Mouse (Mus musculus) mesoderm, embryonic 11.5 days (tissue): ENCODE results near the gene Tarsl2.

Experiments
- DNase-seq: peaks from one replicate; pipeline ENCODE4 v3.0.0-alpha.2; 2012; ENCODE audit warnings: low read depth, low spot score

Tarsl2 gene

GRCm38 (mm10) chr7:65650662-65651061 lies 6.0 kb downstream of the Tarsl2 start:
- DNase-seq: no peak

- DNase-seq: no peak
Observed at GRCm38 (mm10) chr7:65657490-65658120, 12.9 kb downstream of the Tarsl2 start.

- DNase-seq: no peak
Observed at GRCm38 (mm10) chr7:65663225-65663790, 18.6 kb downstream of the Tarsl2 start.

DNA sequence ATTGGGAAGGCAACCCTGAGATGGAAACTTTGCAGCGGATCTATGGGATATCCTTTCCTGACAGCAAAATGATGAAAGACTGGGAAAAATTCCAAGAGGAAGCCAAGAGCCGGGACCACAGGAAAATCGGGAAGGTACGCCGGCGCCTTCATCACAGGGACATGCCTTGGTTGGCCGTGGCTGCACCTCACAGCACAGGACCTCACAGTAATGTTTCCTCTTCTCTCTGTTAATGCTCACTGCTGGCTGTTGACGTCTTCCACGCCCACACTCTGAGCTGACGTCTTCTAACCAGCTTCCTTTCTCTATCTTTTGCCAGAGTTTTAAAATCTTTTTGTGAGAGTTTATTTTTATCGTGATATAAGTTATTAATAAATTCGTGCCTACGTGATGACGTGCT lies 19.2 kb downstream of the Tarsl2 start:
- no peak for DNase-seq

DNA sequence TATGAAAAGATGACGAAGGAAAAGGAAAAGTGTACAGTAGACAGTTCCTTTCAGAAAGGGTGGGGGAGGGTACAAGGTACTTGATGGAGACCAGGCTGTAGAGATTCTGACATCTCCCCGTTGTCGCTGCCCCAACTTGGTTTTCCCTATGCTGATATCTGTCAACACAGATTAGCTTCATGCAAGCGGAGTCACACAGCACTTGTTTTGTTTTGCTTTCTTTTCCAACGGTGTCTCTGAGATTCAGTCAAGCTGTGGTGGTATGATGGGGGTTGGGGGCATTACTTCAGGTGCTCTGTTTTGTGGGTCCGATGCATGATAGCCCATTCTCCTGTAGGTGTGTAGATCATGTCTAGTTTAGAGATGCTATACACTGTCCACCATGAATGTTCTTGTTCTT lies 22.8 kb downstream of the Tarsl2 start:
- no peak for DNase-seq

GRCm38 (mm10) chr7:65678050-65678449 lies 33.4 kb downstream of the Tarsl2 start:
- no peak for DNase-seq

GRCm38 (mm10) chr7:65678900-65679595 lies 34.4 kb downstream of the Tarsl2 start:
- no peak for DNase-seq

- DNase-seq: no peak
Observed at GRCm38 (mm10) chr7:65681166-65681565, 36.5 kb downstream of the Tarsl2 start.

GRCm38 (mm10) chr7:65684256-65684835 lies 39.6 kb downstream of the Tarsl2 start:
- DNase-seq: no peak

- DNase-seq: no peak
Observed at GRCm38 (mm10) chr7:65686664-65687063, 42.0 kb downstream of the Tarsl2 start.

- no peak for DNase-seq
Observed at GRCm38 (mm10) chr7:65690869-65691268, 46.2 kb downstream of the Tarsl2 start, which contains the start of gene Tm2d3. Gene Tm2d3 (plus strand): TSS chr7:65691169.

- no peak for DNase-seq
Observed at GRCm38 (mm10) chr7:65691929-65692605, 47.4 kb downstream of the Tarsl2 start.

GRCm38 (mm10) chr7:65692883-65693282 lies 48.2 kb downstream of the Tarsl2 start:
- no peak for DNase-seq

- peak; percentile 90 for DNase-seq
Observed at GRCm38 (mm10) chr7:65693301-65693821, 48.7 kb downstream of the Tarsl2 start.

GRCm38 (mm10) chr7:65696450-65696849 lies 51.8 kb downstream of the Tarsl2 start:
- DNase-seq: peak; percentile 34

- DNase-seq: no peak
Observed at GRCm38 (mm10) chr7:65702076-65702475, 57.4 kb downstream of the Tarsl2 start.

DNA sequence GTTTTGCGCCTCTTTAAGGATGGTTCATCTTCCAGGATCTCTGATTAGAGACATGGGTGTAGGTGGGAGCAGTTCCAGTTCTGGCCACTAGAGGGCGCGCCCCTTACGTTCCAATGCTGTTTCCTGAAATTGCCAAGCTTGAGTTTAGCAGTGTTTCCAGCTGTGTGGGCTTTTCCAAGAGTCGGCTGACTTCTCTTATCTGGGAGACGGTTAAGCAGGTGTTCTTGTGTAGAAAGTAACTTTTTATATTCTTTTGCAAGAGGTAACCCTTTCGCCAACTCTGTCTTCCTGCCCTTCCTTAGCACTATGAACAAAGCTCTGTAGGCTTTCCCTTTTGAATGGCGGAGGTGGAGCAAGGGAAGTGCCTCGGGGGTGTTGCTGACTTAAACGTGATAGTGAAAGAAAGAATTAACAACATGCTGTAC lies 60.1 kb downstream of the Tarsl2 start:
- DNase-seq: peak; percentile 84

- DNase-seq: no peak
Observed at GRCm38 (mm10) chr7:65708506-65708905, 63.8 kb downstream of the Tarsl2 start.

GRCm38 (mm10) chr7:65710301-65710700 lies 65.6 kb downstream of the Tarsl2 start:
- DNase-seq: no peak

- DNase-seq: no peak
Observed at GRCm38 (mm10) chr7:65713782-65714181, 69.1 kb downstream of the Tarsl2 start.

DNA sequence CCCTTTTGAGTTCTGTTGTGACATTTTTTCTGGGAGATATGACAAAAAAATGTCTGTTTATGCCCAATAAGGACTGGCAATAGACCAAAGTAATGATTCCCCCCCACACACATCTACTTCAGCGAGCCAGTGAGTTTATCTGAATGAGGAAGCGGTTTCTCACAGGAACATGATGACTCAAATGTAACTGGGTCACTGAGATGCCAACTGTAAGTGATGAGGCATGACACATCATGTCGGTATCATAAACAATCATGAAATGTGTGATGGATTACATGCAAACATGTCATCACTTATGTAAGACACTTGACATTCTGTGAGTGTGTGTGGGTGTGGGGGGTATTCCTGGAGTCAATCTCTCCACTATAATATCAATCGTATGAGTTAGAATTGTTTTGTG lies 69.6 kb downstream of the Tarsl2 start:
- no peak for DNase-seq

- no peak for DNase-seq
Observed at GRCm38 (mm10) chr7:65734024-65734423, 89.3 kb downstream of the Tarsl2 start.
